Mouse (Mus musculus): ENCODE measurements around the gene Sim2.
A peak's percentile ranks its signal among the peaks of the same experiment; 100 is the strongest.

Sim2 gene

GRCm38 (mm10) chr16:94084711-94085602 lies at the start of gene Sim2:
Sim2 (plus strand) TSS chr16:94084931.
- no peak for DNase-seq

GRCm38 (mm10) chr16:94037280-94037679 lies 47.5 kb upstream of the Sim2 start:
- DNase-seq: no peak

- DNase-seq: peak; percentile 79
Observed at GRCm38 (mm10) chr16:94038272-94038985, 46.3 kb upstream of the Sim2 start.

- no peak for DNase-seq
Observed at GRCm38 (mm10) chr16:94038986-94039341, 45.8 kb upstream of the Sim2 start.

DNA sequence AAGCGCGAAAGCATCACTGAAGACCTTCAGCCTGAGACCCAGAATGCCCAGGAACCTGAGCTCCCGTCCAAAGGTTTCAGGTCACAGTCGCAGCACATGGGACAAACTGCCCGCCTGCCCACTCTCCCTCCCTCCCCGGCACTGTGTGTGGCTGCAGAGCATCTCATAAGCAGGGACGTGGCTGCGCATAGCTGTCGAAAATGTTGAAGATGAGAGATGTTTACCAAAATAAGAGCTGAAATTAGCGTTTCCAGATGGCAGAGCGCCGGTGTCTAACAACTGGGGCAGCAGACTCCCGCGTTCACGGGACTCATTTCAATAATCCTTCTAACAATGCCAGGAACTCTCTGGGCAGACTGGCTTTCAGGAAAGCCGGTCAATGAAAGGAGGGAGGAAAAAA lies 44.2 kb upstream of the Sim2 start:
- no peak for DNase-seq

- DNase-seq: no peak
Observed at GRCm38 (mm10) chr16:94041065-94041712, 43.5 kb upstream of the Sim2 start.

GRCm38 (mm10) chr16:94043797-94044196 lies 40.9 kb upstream of the Sim2 start:
- DNase-seq: no peak

DNA sequence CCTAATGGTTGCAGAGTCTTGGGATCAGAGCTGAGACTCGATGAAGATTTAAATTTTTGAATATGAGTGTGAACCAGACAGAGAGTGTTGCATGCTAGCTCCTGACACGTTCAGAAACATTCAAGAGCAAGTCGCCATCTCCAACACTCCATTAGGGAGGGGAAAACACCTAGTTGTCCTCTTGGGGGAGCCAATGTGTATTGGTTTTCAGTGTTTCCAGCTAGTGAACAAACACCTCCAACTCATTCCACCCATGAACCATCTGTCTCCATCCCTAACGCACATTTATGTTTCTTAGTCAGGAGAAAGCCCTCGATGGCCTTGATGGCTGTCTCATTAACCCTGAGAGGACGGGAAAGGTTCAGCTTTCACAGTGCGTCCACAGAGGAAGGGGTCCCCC lies 39.7 kb upstream of the Sim2 start:
- DNase-seq: no peak

DNA sequence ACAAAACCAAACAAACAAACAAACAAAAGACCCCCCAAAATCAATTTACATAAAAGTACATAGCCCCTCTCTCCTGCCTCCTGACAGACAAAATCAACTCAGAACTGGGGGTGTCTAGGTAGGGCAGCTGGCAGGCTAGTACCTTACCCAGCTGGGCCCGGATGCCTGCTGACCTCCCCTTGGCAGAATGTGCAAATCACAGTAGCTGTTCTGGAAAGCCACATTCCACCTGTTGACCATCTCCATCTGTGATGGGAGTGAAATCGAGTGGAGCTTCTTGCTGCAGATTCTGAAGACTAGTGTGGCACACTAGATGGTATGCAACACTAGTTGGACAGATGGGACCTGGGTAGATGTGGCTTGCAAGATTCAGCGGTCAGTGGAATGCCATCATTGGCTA lies 34.4 kb upstream of the Sim2 start:
- no peak for DNase-seq

GRCm38 (mm10) chr16:94055176-94055575 lies 29.6 kb upstream of the Sim2 start:
- DNase-seq: no peak

GRCm38 (mm10) chr16:94055576-94055975 lies 29.2 kb upstream of the Sim2 start:
- no peak for DNase-seq

DNA sequence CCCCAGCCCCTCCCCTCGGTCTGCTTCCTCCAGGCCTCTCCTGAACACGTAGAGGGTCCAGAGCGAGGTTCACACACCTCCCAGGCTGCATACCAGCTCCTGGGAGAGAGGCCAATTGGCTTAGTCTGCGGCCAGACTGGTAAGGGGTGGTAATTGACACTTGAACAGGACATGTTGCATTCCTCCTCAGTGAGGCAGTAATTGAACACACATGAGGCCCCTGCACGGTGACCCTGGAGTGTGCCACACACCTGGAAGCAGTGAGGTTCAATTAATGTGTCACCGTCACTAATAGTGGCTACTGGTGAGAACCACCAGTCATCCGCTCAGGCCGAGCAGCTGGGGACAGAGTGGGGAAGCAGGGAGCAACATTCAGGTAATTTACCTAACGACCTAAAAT lies 24.9 kb upstream of the Sim2 start:
- DNase-seq: no peak

DNA sequence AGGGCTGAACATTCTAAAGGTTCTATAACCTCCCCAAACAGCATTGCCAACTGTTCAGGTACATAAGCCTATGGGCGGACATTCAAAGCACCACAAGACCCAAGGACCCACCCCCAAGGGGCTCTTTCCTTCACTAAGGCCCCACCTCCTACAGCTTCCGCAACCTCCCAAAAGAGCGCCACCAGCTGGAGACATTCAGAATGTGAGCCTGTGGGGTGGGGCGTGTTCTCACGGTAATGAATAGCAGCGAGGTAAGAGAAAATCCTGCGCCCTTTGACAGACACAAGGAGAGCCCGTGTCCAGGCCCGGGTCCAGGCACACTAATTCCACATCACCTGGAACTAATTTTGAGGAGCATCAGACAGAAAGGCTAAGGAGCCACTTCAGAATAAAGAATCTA lies 20.5 kb upstream of the Sim2 start:
- DNase-seq: no peak

DNA sequence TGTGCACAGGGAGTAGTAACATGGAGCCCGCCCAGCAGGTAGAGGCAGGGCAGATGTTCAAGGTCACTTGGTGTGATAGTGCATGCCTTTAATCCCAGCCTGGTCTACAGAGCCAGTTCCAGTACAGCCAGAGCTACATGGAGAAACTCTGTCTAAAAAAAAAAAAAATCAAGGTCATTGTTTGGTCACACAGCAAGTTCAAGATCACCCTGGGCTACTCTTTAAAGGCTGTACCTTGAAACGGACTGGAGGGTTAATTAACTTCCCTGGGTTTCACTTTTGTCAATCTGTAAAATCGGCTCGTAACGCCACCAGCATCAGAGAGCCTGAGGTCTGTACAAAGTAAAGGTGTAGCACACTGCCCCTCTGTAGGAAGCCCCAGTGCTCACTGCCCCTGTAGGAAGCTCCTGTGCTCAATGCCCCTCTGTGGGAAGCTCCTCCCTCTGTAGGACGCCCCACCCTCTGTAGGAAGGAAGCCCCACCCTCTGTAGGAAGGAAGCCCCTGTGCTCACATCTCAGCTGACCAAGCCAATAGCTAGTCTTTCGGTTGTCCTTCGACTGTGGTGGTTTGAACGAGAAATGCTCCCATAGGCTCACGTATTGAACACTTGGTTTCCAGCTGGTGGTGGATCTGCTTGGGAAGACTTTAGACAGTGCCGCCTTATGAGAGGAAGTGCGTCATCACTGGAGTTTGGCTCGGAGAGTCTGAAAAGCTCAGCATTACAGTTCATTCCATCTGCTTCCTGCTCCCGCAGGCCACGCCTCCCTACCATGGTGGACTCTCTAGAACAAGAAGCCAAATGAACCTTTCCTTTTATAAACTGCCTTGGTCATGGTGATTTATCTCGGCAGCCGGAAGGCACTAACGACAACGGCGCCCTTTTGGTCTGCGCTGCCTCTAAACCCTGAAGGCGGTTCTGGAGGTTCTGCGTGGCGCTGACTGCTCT lies 18.7 kb upstream of the Sim2 start:
- no peak for DNase-seq

- no peak for DNase-seq
Observed at GRCm38 (mm10) chr16:94066771-94067170, 18.0 kb upstream of the Sim2 start.

- DNase-seq: no peak
Observed at GRCm38 (mm10) chr16:94067280-94067679, 17.5 kb upstream of the Sim2 start.

DNA sequence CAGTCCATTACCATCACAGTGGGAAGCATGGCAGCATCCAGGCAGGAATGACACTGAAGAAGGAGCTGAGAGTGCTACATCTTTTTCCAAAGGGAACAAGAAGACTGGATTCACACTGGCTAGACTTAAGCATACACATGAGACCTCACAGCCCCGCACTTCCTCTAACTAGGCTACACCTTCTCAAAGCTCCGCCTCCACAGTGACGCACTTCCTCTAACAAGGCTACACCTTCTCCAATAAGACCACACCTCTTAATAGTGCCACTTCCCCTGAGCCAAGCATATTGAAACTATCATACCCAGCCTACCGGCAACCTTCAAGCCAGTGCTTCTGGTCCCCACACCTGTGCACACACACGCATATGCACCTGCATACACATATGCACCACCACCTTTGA lies 15.7 kb upstream of the Sim2 start:
- no peak for DNase-seq

GRCm38 (mm10) chr16:94070920-94071319 lies 13.8 kb upstream of the Sim2 start:
- no peak for DNase-seq

DNA sequence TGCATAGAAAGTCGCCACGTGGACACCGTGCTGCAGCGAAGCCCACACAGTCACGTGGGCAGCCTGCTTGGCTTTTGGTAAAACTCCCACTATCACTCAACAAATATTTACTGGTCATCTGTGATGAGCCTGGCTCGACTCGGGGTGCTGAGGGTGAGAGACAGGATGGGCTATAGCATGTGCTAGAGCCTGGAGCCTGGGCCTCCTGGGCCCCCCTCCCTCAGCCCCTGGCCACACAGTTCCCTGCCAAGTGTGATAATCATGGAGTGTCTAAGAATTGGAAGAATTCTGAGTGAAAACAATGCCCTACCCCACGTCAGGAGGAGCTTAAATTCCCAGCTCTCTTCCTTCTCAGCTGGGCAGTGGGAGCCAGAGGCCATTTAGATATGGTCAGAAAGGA lies 13.3 kb upstream of the Sim2 start:
- no peak for DNase-seq

DNA sequence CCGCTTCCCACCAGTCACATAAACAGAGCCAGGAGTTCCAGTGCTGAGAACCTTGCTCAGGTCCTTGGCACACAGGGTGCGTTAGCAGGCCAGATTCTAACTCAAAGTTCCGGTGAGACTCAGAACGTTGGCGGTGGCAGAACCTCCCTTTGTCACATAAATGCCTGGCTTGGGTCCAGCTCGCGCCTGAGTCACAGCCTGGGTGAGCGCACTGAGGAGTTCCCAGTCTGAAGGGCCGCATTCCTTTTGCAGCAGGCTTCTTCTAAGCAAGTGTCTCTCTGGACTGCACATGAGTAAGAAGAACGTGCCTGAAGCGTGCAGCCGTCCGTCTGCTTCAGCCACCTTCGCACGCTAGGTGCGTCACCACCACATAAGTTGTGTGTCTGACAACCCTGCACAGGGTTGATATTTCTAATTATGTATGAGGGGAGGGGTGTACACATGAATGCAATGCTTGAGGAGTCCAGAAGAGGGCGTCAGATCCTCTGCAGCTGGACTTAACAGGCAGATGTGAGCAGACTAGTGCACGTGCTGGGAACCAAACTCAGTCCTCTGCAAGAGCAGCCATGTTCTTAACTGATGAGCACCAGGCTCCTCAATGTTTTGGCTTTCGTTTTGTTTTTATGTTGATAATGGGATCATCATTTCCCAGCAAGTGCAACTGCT lies 9.2 kb upstream of the Sim2 start:
- DNase-seq: no peak

- DNase-seq: no peak
Observed at GRCm38 (mm10) chr16:94078318-94079074, 6.2 kb upstream of the Sim2 start.
